Mouse (Mus musculus): ENCODE results near the gene Dlec1. TPM values are rescaled to one million over a fixed set of nuclear protein-coding genes. Genes with fewer than 3 reads are reported as not detected.

The Dlec1 gene
- polyA plus RNA-seq, 1 experiment from 2014 or later: 0.64 TPM

DNA sequence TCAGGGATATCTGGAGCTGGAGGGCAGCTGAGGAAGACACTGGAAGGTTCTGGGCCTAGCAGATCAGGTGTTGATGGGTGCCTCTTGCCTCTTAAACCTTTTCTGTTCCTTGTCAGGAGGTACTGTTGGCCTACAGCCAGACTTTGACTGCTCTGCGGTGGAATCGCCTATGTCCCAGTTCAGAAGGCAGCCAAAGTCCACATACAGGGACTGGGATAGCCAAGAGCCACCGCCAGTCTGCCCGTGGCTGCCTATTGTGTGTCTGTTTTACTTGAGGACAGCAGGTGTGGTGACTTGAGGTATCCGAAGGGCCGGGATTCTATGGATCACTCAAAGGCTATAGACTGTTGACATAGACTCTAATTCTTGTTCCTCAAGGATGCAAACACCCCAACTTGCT is 63.3 kb downstream of the Dlec1 start:
- H3K9me3 ChIP-seq (ENCODE audit: low read length): no peaks in the 10 kb centered on the region
- TF ChIP-seq EP300 (IDR thresholded peaks at IDR 0.05) (no peak), CTCF (IDR thresholded peaks at IDR 0.05) (no peak)
- no peak overlapping the region for H3K4me3 ChIP-seq (ENCODE audit: low read depth, low read length)
- no peaks in the 10 kb centered on the region for H3K27me3 ChIP-seq (replicated peaks; ENCODE audit: insufficient read depth, low read length)
- no peak overlapping the region for H3K4me2 ChIP-seq (replicated peaks; ENCODE audit: low read depth, low read length)
- no peaks in the 10 kb centered on the region for H3K36me3 ChIP-seq (ENCODE audit: insufficient read depth, low read length)
- WGBS: 85% methylated on average over 6 of the region's 6 CpGs
- H3K4me1 ChIP-seq (ENCODE audit: insufficient read depth, low read depth, low read length): no peaks in the 10 kb centered on the region
- H3K27ac ChIP-seq (ENCODE audit: low read length): no peak overlapping the region
- no peak for DNase-seq (ENCODE audit: low spot score)
- ATAC-seq: no peak
- no peak overlapping the region for H3K9ac ChIP-seq (replicated peaks; ENCODE audit: low read depth)

GRCm38 (mm10) chr9:119167608-119168007 is 65.3 kb downstream of the Dlec1 start:
- 87% methylated on average over 2 of the region's 2 CpGs for WGBS
- ATAC-seq: no peak
- H3K4me1 ChIP-seq (ENCODE audit: insufficient read depth, low read depth, low read length): no peaks in the 10 kb centered on the region
- no peaks in the 10 kb centered on the region for H3K27me3 ChIP-seq (replicated peaks; ENCODE audit: insufficient read depth, low read length)
- no peak overlapping the region for H3K9ac ChIP-seq (replicated peaks; ENCODE audit: low read depth)
- no peak overlapping the region for H3K4me2 ChIP-seq (replicated peaks; ENCODE audit: low read depth, low read length)
- H3K36me3 ChIP-seq (ENCODE audit: insufficient read depth, low read length): no peaks in the 10 kb centered on the region
- TF ChIP-seq EP300 (IDR thresholded peaks at IDR 0.05) (no peak), CTCF (IDR thresholded peaks at IDR 0.05) (no peak)
- no peak for DNase-seq (ENCODE audit: low spot score)
- H3K9me3 ChIP-seq (ENCODE audit: low read length): no peaks in the 10 kb centered on the region
- no peak overlapping the region for H3K27ac ChIP-seq (ENCODE audit: low read length)
- H3K4me3 ChIP-seq (ENCODE audit: low read depth, low read length): no peak overlapping the region

DNA sequence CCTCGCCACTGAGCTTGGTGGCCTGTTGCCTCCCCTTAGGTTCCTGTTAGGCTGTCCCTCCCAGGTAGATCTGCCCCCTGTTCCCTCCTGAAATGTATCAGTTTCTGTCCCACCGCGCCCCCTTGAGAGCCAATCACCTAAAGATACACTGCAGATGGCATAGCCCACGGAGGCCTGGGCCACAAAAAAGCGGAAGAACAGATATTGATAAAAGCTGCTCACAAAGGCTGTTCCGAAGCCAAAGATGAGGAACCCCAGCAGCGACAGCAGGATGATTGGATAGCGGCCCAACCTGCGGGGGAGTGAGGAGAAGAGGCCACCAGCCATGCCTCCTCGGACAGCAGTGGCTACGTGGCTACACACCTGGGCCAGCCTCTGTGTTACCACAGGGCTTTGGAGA is 77.0 kb downstream of the Dlec1 start:
- Histone ChIP-seq H3K4me3 (ENCODE audit: low read depth, low read length) (no peak overlapping the region), H3K27me3 (replicated peaks; ENCODE audit: insufficient read depth, low read length) (no peaks in the 10 kb centered on the region), H3K4me1 (ENCODE audit: insufficient read depth, low read depth, low read length) (no peaks in the 10 kb centered on the region; the same call in 1 of the 2 replicates), H3K9ac (replicated peaks; ENCODE audit: low read depth) (no peak overlapping the region), H3K27ac (ENCODE audit: low read length) (no peak overlapping the region), H3K4me2 (replicated peaks; ENCODE audit: low read depth, low read length) (no peak overlapping the region), H3K9me3 (ENCODE audit: low read length) (no peaks in the 10 kb centered on the region), H3K36me3 (ENCODE audit: insufficient read depth, low read length) (no peaks in the 10 kb centered on the region)
- TF ChIP-seq EP300 (IDR thresholded peaks at IDR 0.05) (no peak), CTCF (IDR thresholded peaks at IDR 0.05) (no peak)
- whole genome bisulfite sequencing: 82% methylated on average over 11 of the region's 11 CpGs
- DNase-seq (ENCODE audit: low spot score): no peak
- ATAC-seq: no peak

DNA sequence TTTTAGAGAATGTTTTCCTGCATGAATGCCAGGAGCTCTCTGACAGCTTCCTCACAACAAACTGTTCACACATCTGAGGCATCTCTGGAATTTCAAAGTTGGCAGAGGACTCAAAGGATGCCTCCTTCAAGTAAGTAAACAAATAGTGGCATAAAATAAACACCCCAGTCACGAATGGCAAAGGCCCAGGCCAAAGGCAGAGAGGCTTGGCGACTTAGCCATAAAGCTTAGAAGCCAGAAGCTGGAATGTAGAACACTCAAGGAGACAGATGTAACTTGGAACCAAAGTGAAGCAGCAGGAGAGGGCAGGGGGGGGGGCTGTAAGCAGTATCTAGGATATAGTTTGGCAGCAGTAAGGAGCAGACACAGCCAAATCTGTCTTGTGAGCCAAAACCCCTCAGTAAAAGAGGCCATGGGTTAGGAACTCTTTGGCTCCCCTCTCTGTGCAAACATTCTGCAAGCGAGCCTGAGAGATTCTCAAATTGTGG is 79.0 kb downstream of the Dlec1 start:
- Histone ChIP-seq H3K4me3 (ENCODE audit: low read depth, low read length) (no peak overlapping the region), H3K4me2 (replicated peaks; ENCODE audit: low read depth, low read length) (no peak overlapping the region), H3K27me3 (replicated peaks; ENCODE audit: insufficient read depth, low read length) (no peaks in the 10 kb centered on the region), H3K36me3 (ENCODE audit: insufficient read depth, low read length) (no peaks in the 10 kb centered on the region), H3K9me3 (ENCODE audit: low read length) (no peaks in the 10 kb centered on the region), H3K4me1 (ENCODE audit: insufficient read depth, low read depth, low read length) (no peaks in the 10 kb centered on the region; the same call in 1 of the 2 replicates), H3K27ac (ENCODE audit: low read length) (no peak overlapping the region), H3K9ac (replicated peaks; ENCODE audit: low read depth) (no peak overlapping the region)
- DNase-seq (ENCODE audit: low spot score) (peak; percentile 70), ATAC-seq (peak; percentile 72)
- TF ChIP-seq CTCF (IDR thresholded peaks at IDR 0.05) (no peak), EP300 (IDR thresholded peaks at IDR 0.05) (peak; percentile 44)
- whole genome bisulfite sequencing: 9% methylated on average over 3 of the region's 3 CpGs

DNA sequence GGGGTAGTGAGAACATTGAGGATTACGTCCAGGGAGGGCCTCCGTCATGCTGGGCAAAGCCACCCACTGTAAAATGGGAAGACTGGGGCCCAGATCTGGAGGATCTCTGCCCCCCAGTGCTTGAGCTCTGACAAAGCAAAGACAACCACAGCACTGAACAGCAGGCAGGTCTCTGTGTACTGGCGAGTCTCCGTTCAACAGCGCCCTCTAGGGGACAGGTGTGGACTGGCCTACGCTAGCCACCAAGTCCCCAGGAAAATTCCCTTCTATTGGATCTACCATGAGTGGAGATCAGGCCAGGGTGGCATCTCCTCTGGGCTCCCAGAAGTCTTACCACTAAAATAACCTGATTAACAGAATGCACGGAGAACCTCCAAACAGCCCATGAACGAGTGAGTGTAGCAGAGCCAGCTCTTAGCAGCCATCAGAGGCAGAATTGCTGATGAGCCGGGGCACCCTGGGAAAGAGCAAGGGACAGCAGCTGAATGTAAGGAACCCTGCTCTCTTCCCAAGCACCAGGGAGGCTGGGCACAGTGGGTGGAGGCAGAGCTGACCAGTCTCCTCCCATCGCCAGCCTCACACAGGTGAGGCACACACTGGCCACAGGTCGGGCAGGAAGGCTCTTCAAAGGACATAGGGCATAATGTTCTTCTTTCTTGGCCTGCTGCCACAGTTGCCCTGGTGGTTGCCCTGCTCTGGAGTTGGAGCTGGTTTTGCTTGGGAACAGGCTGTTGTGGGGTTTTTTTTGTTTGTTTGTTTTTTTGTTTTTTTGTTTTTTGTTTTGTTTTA is 90.1 kb downstream of the Dlec1 start:
- H3K4me3 ChIP-seq (ENCODE audit: low read depth, low read length): no peak overlapping the region
- H3K9ac ChIP-seq (replicated peaks; ENCODE audit: low read depth): no peak overlapping the region
- H3K36me3 ChIP-seq (ENCODE audit: insufficient read depth, low read length): no peaks in the 10 kb centered on the region
- no peaks in the 10 kb centered on the region for H3K27me3 ChIP-seq (replicated peaks; ENCODE audit: insufficient read depth, low read length)
- H3K27ac ChIP-seq (ENCODE audit: low read length): no peak overlapping the region
- 30% methylated on average over 11 of the region's 11 CpGs for WGBS
- H3K4me2 ChIP-seq (replicated peaks; ENCODE audit: low read depth, low read length): no peak overlapping the region
- DNase-seq (ENCODE audit: low spot score) (peak; percentile 49), ATAC-seq (no peak; the same call in 1 of the 2 replicates)
- no peaks in the 10 kb centered on the region for H3K4me1 ChIP-seq (ENCODE audit: insufficient read depth, low read depth, low read length)
- H3K9me3 ChIP-seq (ENCODE audit: low read length): no peaks in the 10 kb centered on the region
- no peak for TF ChIP-seq EP300 (IDR thresholded peaks at IDR 0.05)
- TF ChIP-seq CTCF (IDR thresholded peaks at IDR 0.05): peak; percentile 75

Other genes with a start within 250 kb of the Dlec1 start
- gene Ctdspl, start 176.0 kb upstream of the Dlec1 start, polyA plus RNA-seq (2015; fragmentation: Nextera tagmentation; extraction: Ambion mirVana): 27.8 and 29.9 TPM in 2 replicates
- 16.6 and 20.0 TPM in 2 replicates for gene Vill, start 49.7 kb upstream of the Dlec1 start, polyA plus RNA-seq (2015; fragmentation: Nextera tagmentation; extraction: Ambion mirVana)
- gene Plcd1, start 9.0 kb upstream of the Dlec1 start, polyA plus RNA-seq (2015; fragmentation: Nextera tagmentation; extraction: Ambion mirVana): 9.1 and 10.4 TPM in 2 replicates
- 5.8 and 7.0 TPM in 2 replicates for gene Acaa1b, start 54.6 kb downstream of the Dlec1 start, polyA plus RNA-seq (2015; fragmentation: Nextera tagmentation; extraction: Ambion mirVana)
- not detected in 2 replicates for gene Gm47289, start 56.7 kb downstream of the Dlec1 start, polyA plus RNA-seq (2015; fragmentation: Nextera tagmentation; extraction: Ambion mirVana)
- not detected in 2 replicates for gene Slc22a13, start 106.6 kb downstream of the Dlec1 start, polyA plus RNA-seq (2015; fragmentation: Nextera tagmentation; extraction: Ambion mirVana)
- gene Oxsr1, start 219.9 kb downstream of the Dlec1 start, polyA plus RNA-seq (2015; fragmentation: Nextera tagmentation; extraction: Ambion mirVana): 6.6 and 8.0 TPM in 2 replicates
- gene Acaa1a, start 237.2 kb downstream of the Dlec1 start, polyA plus RNA-seq (2015; fragmentation: Nextera tagmentation; extraction: Ambion mirVana): 114 and 128 TPM in 2 replicates
- gene Myd88, start 238.9 kb downstream of the Dlec1 start, polyA plus RNA-seq (2015; fragmentation: Nextera tagmentation; extraction: Ambion mirVana): 50.3 and 61.3 TPM in 2 replicates

Data from lung, postnatal 0 days (tissue).